Mouse (Mus musculus) limb, embryonic 14.5 days (tissue): ENCODE measurements around the gene Dnajb14. TPM values are rescaled to one million over a fixed set of nuclear protein-coding genes. Genes with fewer than 3 reads are reported as not detected.

Experiments used
- ATAC-seq: fragments of 200-750 bp; cut with Nextera tagmentation; 2 replicates; pipeline ENCODE4 v1.8.0; 2017; ENCODE audit warnings: low read depth, moderate number of reproducible peaks, moderate TSS enrichment; ENCODE audit not compliant: low FRiP score
- DNase-seq: peaks from one replicate; pipeline ENCODE4 v3.0.0-alpha.2; 2015; ENCODE audit warnings: low spot score
- H3K27ac ChIP-seq: fragments of 300-500 bp; sonication (generic); replicated peaks from 2 replicates; pipeline ENCODE4 v1.5.1; 2014; ENCODE audit warnings: low read depth, mild to moderate bottlenecking, low read length, moderate library complexity, mixed read lengths
- H3K27me3 ChIP-seq: fragments of 300-500 bp; sonication (generic); 2 replicates; pipeline ENCODE4 v1.6.1; 2014; ENCODE audit warnings: low read length, mixed read lengths; ENCODE audit not compliant: control insufficient read depth, insufficient read depth
- H3K36me3 ChIP-seq: fragments of 300-500 bp; sonication (generic); 2 replicates; pipeline ENCODE4 v1.6.1; 2014; ENCODE audit warnings: mild to moderate bottlenecking, low read length, moderate library complexity, mixed read lengths; ENCODE audit not compliant: control insufficient read depth, insufficient read depth
- H3K4me1 ChIP-seq: fragments of 300-500 bp; sonication (generic); 2 replicates; pipeline ENCODE4 v1.6.1; 2014; ENCODE audit warnings: antibody characterized with exemption, low read length, mixed read lengths; ENCODE audit not compliant: control insufficient read depth, insufficient read depth
- H3K4me2 ChIP-seq: fragments of 300-500 bp; sonication (generic); replicated peaks from 2 replicates; pipeline ENCODE4 v1.6.1; 2014; ENCODE audit warnings: low read depth, mild to moderate bottlenecking, low read length, moderate library complexity; ENCODE audit not compliant: severe bottlenecking
- H3K4me3 ChIP-seq: fragments of 300-500 bp; sonication (generic); replicated peaks from 2 replicates; pipeline ENCODE4 v1.5.1; 2014; ENCODE audit warnings: low read length
- H3K9ac ChIP-seq: fragments of 300-500 bp; sonication (generic); 2 replicates; pipeline ENCODE4 v1.6.1; 2014; ENCODE audit warnings: mild to moderate bottlenecking, low read depth, low read length, moderate library complexity; ENCODE audit not compliant: severe bottlenecking
- H3K9me3 ChIP-seq: fragments of 300-500 bp; sonication (generic); 2 replicates; pipeline ENCODE4 v1.6.1; 2016; ENCODE audit warnings: low read length; ENCODE audit not compliant: control insufficient read depth
- POLR2A ChIP-seq: fragments of 200-500 bp; IDR thresholded peaks from 2 replicates; pipeline ENCODE4 v1.8.0; 2012; ENCODE audit warnings: inconsistent platforms, mild to moderate bottlenecking, moderate library complexity, borderline replicate concordance; ENCODE audit not compliant: insufficient read depth, insufficient read length; ENCODE audit errors: extremely low read depth
- whole genome bisulfite sequencing: fragments of 180-500 bp; shearing (Covaris S2); extraction: QIAGEN DNeasy Blood & Tissue Kit; methylation state at CpG from one replicate; pipeline ENCODE4 v1.1.7; 2014; 5-methylcytosine and 5-hydroxymethylcytosine counted together
- polyA plus RNA-seq, 2 experiments: library from polyadenylated mRNA; depleted of rRNA in 1 of 2; stranded (reverse) in 1 of 2; unstranded in 1 of 2; fragments of >200 nt; fragmentation: Nextera tagmentation in 1 of 2; extraction: Ambion mirVana in 1 of 2; gene quantifications; 2 replicates each; pipeline versions ENCODE4 v1.2.1 to v1.2.3; 2012 to 2014

Dnajb14 gene
- polyA plus RNA-seq, 2 experiments, result 7.4 to 11.9 TPM

DNA sequence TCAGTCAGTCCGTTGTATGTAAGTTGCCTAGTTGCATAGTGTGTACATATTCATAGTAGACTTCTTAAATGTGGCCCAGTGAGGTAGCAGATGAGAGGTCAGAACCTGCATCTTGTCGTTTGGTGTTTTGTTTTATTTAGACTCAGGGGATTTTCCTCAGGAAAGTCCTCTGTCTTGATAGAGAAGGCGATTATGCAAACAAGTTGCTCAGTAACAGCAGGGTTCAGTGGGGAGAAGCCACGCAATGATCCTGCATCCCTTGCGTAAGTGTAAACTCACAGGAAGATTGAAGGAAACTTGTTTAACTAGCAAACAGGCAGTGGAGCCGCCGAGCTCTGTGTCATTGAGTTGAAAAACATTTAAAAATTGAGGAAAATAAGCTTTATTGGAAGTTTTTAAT, 20.5 kb downstream of the Dnajb14 start:
- Histone ChIP-seq H3K4me2 (no peak overlapping the region), H3K9me3 (no peaks in the 10 kb centered on the region), H3K27ac (no peak overlapping the region), H3K27me3 (no peaks in the 10 kb centered on the region), H3K4me1 (no peaks in the 10 kb centered on the region), H3K9ac (no peak overlapping the region), H3K36me3 (peaks cover 36% of the 10 kb centered on the region), H3K4me3 (no peak overlapping the region)
- no peak for DNase-seq
- TF ChIP-seq POLR2A, result no peak
- WGBS, result 75% methylated on average over 7 of the region's 7 CpGs
- no peak for ATAC-seq

DNA sequence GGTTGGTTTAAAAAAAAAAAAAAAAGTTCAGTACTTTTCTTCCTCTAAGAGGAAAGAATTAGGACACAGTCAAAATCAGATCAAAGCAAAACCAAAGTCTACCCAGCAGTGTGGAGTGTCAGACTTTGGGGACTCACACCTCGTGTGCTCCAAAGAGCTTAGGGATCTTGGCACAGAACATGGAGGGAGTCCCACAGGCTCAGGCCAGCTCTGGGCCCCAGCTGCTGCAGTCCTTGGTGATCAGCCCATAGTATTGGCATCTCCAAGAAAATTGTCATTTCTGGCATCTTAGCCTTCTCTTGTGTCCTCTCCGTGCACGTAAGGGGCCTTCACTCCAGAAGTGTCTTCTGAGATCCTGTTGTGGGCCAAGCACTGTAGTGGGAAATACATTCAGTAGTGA, 23.6 kb downstream of the Dnajb14 start:
- WGBS, result 67% methylated on average over 3 of the region's 3 CpGs
- Histone ChIP-seq H3K4me3 (no peak overlapping the region), H3K36me3 (peaks cover 50% of the 10 kb centered on the region), H3K27me3 (no peaks in the 10 kb centered on the region), H3K4me2 (no peak overlapping the region), H3K9me3 (no peaks in the 10 kb centered on the region), H3K4me1 (no peaks in the 10 kb centered on the region), H3K27ac (no peak overlapping the region), H3K9ac (no peak overlapping the region)
- DNase-seq (no peak), ATAC-seq (no peak)
- no peak for TF ChIP-seq POLR2A

DNA sequence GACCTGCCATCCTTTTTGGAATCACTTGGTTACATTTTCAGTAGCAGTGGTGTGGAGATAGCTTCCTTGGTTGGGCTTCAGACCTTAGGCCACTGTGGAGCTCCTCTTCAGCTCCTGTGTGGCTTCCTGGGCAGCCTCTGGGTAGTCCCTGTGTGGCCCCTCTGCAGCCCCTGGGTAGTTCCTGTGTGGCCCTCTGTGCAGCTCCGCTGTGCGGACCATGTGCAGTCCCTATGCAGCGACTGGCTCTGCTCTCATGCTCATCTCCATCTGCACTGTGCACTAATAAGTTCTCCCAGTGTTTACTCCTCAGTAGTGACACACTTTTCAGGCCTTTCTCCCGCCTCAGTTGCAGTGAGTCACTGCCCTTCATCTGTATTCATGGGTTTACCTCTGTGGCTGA, 24.6 kb downstream of the Dnajb14 start:
- Histone ChIP-seq H3K4me3 (no peak overlapping the region), H3K27ac (no peak overlapping the region), H3K9me3 (no peaks in the 10 kb centered on the region), H3K9ac (no peak overlapping the region), H3K4me1 (no peaks in the 10 kb centered on the region), H3K36me3 (peaks cover 50% of the 10 kb centered on the region), H3K4me2 (no peak overlapping the region), H3K27me3 (no peaks in the 10 kb centered on the region)
- 94% methylated on average over 4 of the region's 4 CpGs for WGBS
- TF ChIP-seq POLR2A, result no peak
- no peak for DNase-seq
- no peak for ATAC-seq

DNA sequence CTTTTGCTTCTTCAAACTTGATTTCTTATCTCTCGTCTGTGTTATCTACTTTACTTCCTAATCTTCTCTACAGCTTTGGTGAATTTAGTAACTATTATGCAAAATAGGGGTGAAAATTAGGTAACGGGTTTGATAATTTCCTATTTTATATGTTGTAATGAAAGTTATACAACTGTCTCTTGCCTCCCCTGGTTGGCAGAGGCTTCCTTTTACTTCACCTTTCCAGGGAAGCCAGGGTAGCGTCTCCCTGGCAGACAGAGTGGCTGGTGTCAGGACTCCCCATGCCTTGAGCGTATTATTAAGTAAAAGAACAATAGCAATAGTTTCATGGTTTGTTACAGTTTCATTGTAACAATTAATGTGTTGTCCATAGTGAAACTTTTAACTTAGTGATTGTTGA, 26.3 kb downstream of the Dnajb14 start:
- Histone ChIP-seq H3K4me2 (no peak overlapping the region), H3K4me1 (no peaks in the 10 kb centered on the region), H3K9me3 (no peaks in the 10 kb centered on the region), H3K27me3 (no peaks in the 10 kb centered on the region), H3K4me3 (no peak overlapping the region), H3K27ac (no peak overlapping the region), H3K9ac (no peak overlapping the region), H3K36me3 (peaks cover 49% of the 10 kb centered on the region)
- 94% methylated on average over 4 of the region's 4 CpGs for WGBS
- ATAC-seq (no peak), DNase-seq (no peak)
- no peak for TF ChIP-seq POLR2A

DNA sequence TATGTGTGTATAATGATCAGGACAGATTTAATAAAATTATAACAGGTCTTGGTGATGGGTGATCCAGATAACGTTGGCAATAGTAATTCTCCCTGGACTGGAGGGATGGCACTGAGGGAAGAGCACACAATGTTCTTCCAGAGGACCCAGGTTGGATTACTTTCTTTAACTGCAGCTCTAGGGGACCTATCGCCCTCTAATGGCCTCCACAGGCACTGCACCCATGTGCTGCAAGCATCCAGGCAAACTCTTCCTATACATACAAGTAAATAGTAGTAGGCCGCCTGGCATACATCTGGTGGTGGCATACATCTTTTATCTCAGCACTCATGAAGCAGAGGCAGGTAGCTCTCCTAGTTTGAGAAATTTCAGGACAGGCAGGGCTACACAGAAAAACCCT, 27.7 kb downstream of the Dnajb14 start:
- WGBS, result 96% methylated on average over 3 of the region's 3 CpGs

DNA sequence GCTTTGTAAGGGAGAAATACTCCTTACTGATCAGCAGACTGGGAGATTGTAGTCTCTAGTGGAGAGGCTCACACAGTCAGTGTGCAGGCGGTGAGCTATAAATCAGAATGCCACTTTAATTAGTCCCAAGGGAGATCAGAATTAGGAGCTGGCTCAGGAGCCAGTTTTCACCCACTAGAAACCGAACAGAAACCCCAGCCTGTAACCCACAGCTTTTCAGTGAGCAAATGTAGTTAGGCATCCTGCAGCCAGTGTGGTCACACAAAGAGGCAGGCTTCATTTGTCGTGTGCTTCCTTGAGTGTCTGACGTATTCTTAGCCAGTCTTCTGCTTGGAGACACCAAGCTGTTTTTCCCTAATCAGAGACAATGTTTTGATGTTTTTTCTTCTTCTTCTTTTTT, 28.9 kb downstream of the Dnajb14 start:
- WGBS, result 64% methylated on average over 4 of the region's 4 CpGs
- no peak for TF ChIP-seq POLR2A
- H3K4me1 ChIP-seq, result no peaks in the 10 kb centered on the region
- H3K4me2 ChIP-seq, result no peak overlapping the region
- ATAC-seq, result no peak
- DNase-seq, result no peak
- H3K27ac ChIP-seq, result no peak overlapping the region
- no peak overlapping the region for H3K9ac ChIP-seq
- peaks cover 45% of the 10 kb centered on the region for H3K36me3 ChIP-seq
- H3K4me3 ChIP-seq, result no peak overlapping the region
- no peaks in the 10 kb centered on the region for H3K9me3 ChIP-seq
- H3K27me3 ChIP-seq, result no peaks in the 10 kb centered on the region

More for the DNA sequence above, 27.7 kb downstream of the Dnajb14 start:
- ATAC-seq (no peak), DNase-seq (no peak)
- Histone ChIP-seq H3K4me1 (no peaks in the 10 kb centered on the region), H3K4me3 (no peak overlapping the region), H3K36me3 (peaks cover 38% of the 10 kb centered on the region), H3K27me3 (no peaks in the 10 kb centered on the region), H3K4me2 (no peak overlapping the region), H3K27ac (no peak overlapping the region), H3K9ac (no peak overlapping the region), H3K9me3 (no peaks in the 10 kb centered on the region)
- TF ChIP-seq POLR2A, result no peak
